ENCODE assay signal across 8 mouse cellular contexts in the genomic region with DNA sequence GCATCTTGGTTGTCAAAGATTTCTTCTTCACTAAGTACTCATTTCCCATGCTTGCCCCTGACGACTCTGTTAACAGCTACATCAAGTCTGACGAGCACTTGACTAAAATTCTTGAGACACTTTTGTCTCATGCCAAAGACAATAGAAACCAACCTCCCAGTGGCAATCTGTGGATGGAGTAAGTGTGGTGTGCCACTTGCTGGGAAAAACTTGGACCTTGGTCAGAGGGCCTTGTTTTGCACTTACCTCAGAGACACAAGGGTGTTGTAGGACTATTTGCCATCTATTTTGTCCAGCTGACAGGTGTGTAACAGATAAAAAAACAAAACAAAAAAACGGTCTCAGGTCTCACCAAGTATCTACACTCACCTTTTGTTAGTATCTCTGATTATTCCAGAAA. TPM values are rescaled to one million over a fixed set of nuclear protein-coding genes. Genes with fewer than 3 reads are reported as not detected.
A peak's percentile ranks its signal among the peaks of the same experiment; 100 is the strongest.
DNase-seq lines count a peak whose midpoint lies in the region; ATAC-seq and TF ChIP-seq lines count a peak whose summit lies in the region.

No protein-coding gene starts in this region.

- peak overlapping the region; percentile 42 for H3K9ac ChIP-seq in heart, embryonic 13.5 days
- no peak overlapping the region for H3K9ac ChIP-seq in forebrain, embryonic 13.5 days
- H3K9ac ChIP-seq in liver, postnatal 0 days (replicated peaks), result peak overlapping the region; percentile 50

- 13% methylated on average over 3 of the region's 3 CpGs for WGBS in heart, embryonic 13.5 days
- 15% methylated on average over 3 of the region's 3 CpGs for WGBS in forebrain, embryonic 13.5 days
- WGBS in liver, postnatal 0 days (ENCODE audit: insufficient replicate concordance), result 36% methylated on average over 3 of the region's 3 CpGs

- TF ChIP-seq EP300 in liver, postnatal 0 days (IDR thresholded peaks at IDR 0.05; ENCODE audit: low read depth), result no peak

- no peak for TF ChIP-seq CTCF in E14TG2a.4 (conservative IDR thresholded peaks at IDR 0.05; ENCODE audit: low read length)
- TF ChIP-seq CTCF in liver, postnatal 0 days (IDR thresholded peaks at IDR 0.05; ENCODE audit: low read depth), result no peak

- 0 out of 2 replicates have a peak overlapping the region, but pooled peaks have one; percentile 2 for H3K4me3 ChIP-seq in heart, embryonic 13.5 days
- H3K4me3 ChIP-seq in E14TG2a.4 (replicated peaks; ENCODE audit: low read length), result peak overlapping the region; percentile 41; the same call in 1 of the 2 replicates
- H3K4me3 ChIP-seq in forebrain, embryonic 13.5 days, result no peak overlapping the region
- no peak overlapping the region for H3K4me3 ChIP-seq in liver, postnatal 0 days (ENCODE audit: low read depth, low read length)

- H3K27me3 ChIP-seq in heart, embryonic 13.5 days (replicated peaks), result no peaks in the 10 kb centered on the region
- no peaks in the 10 kb centered on the region for H3K27me3 ChIP-seq in E14TG2a.4 (ENCODE audit: insufficient read depth, low read length)
- H3K27me3 ChIP-seq in forebrain, embryonic 13.5 days, result no peaks in the 10 kb centered on the region
- H3K27me3 ChIP-seq in liver, postnatal 0 days (ENCODE audit: insufficient read depth, low read length), result no peaks in the 10 kb centered on the region

- intact Hi-C loops in heart, postnatal 10 days (cut with DNase I), result no loop called here
- intact Hi-C loops in gastrocnemius, postnatal 14 days (cut with DNase I; ENCODE audit: low total_unique reads), result no loop called here

- peak overlapping the region; percentile 100 for H3K27ac ChIP-seq in heart, embryonic 13.5 days (replicated peaks)
- peak overlapping the region; percentile 75 for H3K27ac ChIP-seq in forebrain, embryonic 13.5 days
- H3K27ac ChIP-seq in liver, postnatal 0 days (ENCODE audit: low read depth), result peak overlapping the region; percentile 100

- H3K4me2 ChIP-seq in heart, embryonic 13.5 days, result peak overlapping the region; percentile 53
- H3K4me2 ChIP-seq in forebrain, embryonic 13.5 days, result peak overlapping the region; percentile 23; the same call in 1 of the 2 replicates
- H3K4me2 ChIP-seq in liver, postnatal 0 days (ENCODE audit: low read depth, low read length), result peak overlapping the region; percentile 36

- ATAC-seq in heart, embryonic 13.5 days (ENCODE audit: extremely low read depth, insufficient number of reproducible peaks, low FRiP score, low TSS enrichment), result no peak
- no peak for ATAC-seq in forebrain, embryonic 13.5 days
- ATAC-seq in liver, postnatal 0 days, result no peak

- H3K9me3 ChIP-seq in heart, embryonic 13.5 days, result no peaks in the 10 kb centered on the region
- no peaks in the 10 kb centered on the region for H3K9me3 ChIP-seq in E14TG2a.4 (ENCODE audit: low read length)
- no peaks in the 10 kb centered on the region for H3K9me3 ChIP-seq in forebrain, embryonic 13.5 days (replicated peaks)
- no peaks in the 10 kb centered on the region for H3K9me3 ChIP-seq in liver, postnatal 0 days (ENCODE audit: low read length)

- H3K36me3 ChIP-seq in heart, embryonic 13.5 days, result peaks cover 28% of the 10 kb centered on the region
- peaks cover 40% of the 10 kb centered on the region for H3K36me3 ChIP-seq in E14TG2a.4 (ENCODE audit: insufficient read depth, low read length)
- H3K36me3 ChIP-seq in forebrain, embryonic 13.5 days (ENCODE audit: poor library complexity, severe bottlenecking), result peaks cover 27% of the 10 kb centered on the region
- H3K36me3 ChIP-seq in liver, postnatal 0 days (replicated peaks; ENCODE audit: insufficient read depth, low read length), result peaks cover 15% of the 10 kb centered on the region

- peaks cover 58% of the 10 kb centered on the region for H3K4me1 ChIP-seq in heart, embryonic 13.5 days
- H3K4me1 ChIP-seq in E14TG2a.4 (replicated peaks; ENCODE audit: low read depth, low read length), result peaks cover 83% of the 10 kb centered on the region
- H3K4me1 ChIP-seq in forebrain, embryonic 13.5 days, result peaks cover 55% of the 10 kb centered on the region
- peaks cover 38% of the 10 kb centered on the region for H3K4me1 ChIP-seq in liver, postnatal 0 days (ENCODE audit: insufficient read depth)

- no peak for DNase-seq in heart, postnatal 10 days
- DNase-seq in liver, postnatal 0 days, result no peak
- no peak for DNase-seq in right cerebral cortex, postnatal 4 days
- DNase-seq in gastrocnemius, postnatal 14 days, result no peak
- DNase-seq in urinary bladder, postnatal 36 days (ENCODE audit: low spot score in 2 of 2), result no peak

RNA-seq across cellular contexts. Expression of gene Pigv, which starts 3.7 kb away (rescaled TPM):
- polyA plus RNA-seq in heart, embryonic 13.5 days (2015; fragmentation: Nextera tagmentation; extraction: Ambion mirVana), result 12.8 and 15.7 TPM in 2 replicates
- 10 to 100 TPM in 1 of 2 experiments, 1 to 10 TPM in 1; 8.6 to 11.2 TPM for total RNA-seq in heart, postnatal 10 days (2021)
- 13.6 and 14.5 TPM in 2 replicates for polyA plus RNA-seq in forebrain, embryonic 13.5 days (2015; fragmentation: Nextera tagmentation; extraction: Ambion mirVana)
- polyA plus RNA-seq in liver, postnatal 0 days (2015; fragmentation: Nextera tagmentation; extraction: Ambion mirVana), result 5.2 and 5.9 TPM in 2 replicates
- total RNA-seq in gastrocnemius, postnatal 14 days (2021), result 1 to 10 TPM; 9.4 to 9.9 TPM

RNA-seq across cellular contexts. Expression of gene Zdhhc18, which starts 26.2 kb away (rescaled TPM):
- polyA plus RNA-seq in heart, embryonic 13.5 days (2015; fragmentation: Nextera tagmentation; extraction: Ambion mirVana), result 1.5 and 1.6 TPM in 2 replicates
- 10 to 100 TPM; 21.9 to 25.0 TPM for total RNA-seq in heart, postnatal 10 days (2021)
- polyA plus RNA-seq in forebrain, embryonic 13.5 days (2015; fragmentation: Nextera tagmentation; extraction: Ambion mirVana), result 3.2 and 4.6 TPM in 2 replicates
- polyA plus RNA-seq in liver, postnatal 0 days (2015; fragmentation: Nextera tagmentation; extraction: Ambion mirVana), result 2.1 and 2.6 TPM in 2 replicates
- 10 to 100 TPM; 18.2 to 26.4 TPM for total RNA-seq in gastrocnemius, postnatal 14 days (2021)

Comparison
In these comparisons a context has a peak if more than half of its experiments do, and no peak if none do; other contexts are left out.
1. H3K4me3 ChIP-seq: peak in heart, embryonic 13.5 days (single experiment) and E14TG2a.4 (single experiment); none in forebrain, embryonic 13.5 days (single experiment) and liver, postnatal 0 days (single experiment).
2. Peak in every context shown above with its lines, with median percentiles within 50 percentile points of each other: H3K27ac ChIP-seq and H3K4me2 ChIP-seq.